Mouse (Mus musculus) CH12.LX (cell line): ENCODE measurements around the gene Ror1. TPM values are rescaled to one million over a fixed set of nuclear protein-coding genes. Genes with fewer than 3 reads are reported as not detected.

Source experiments
- DNase-seq: peaks from one replicate; pipeline ENCODE4 v3.0.0-alpha.2; 2013; ENCODE audit errors: extremely low read depth
- H3K27ac ChIP-seq: 2 replicates; pipeline ENCODE4 v1.5.1; 2012; ENCODE audit warnings: low read depth, mild to moderate bottlenecking, control low read depth, moderate library complexity; ENCODE audit not compliant: insufficient read depth
- H3K27me3 ChIP-seq: replicated peaks from 2 replicates; pipeline ENCODE3; 2012; ENCODE audit warnings: inconsistent platforms
- H3K36me3 ChIP-seq, 2 experiments: replicated peaks in 1 of 2; 2 replicates each; pipeline versions ENCODE3 to v1.6.1; 2012; ENCODE audit warnings: inconsistent platforms in 1 of 2, low read length in 1 of 2, mild to moderate bottlenecking in 1 of 2, mixed read lengths in 1 of 2, moderate library complexity in 1 of 2; ENCODE audit not compliant: control insufficient read depth in 1 of 2, insufficient read depth in 1 of 2
- H3K4me1 ChIP-seq, 2 experiments: 2 replicates each; pipeline ENCODE4 v1.6.1; 2012; ENCODE audit warnings: inconsistent platforms in 1 of 2, moderate library complexity in 1 of 2; ENCODE audit not compliant: insufficient read depth in 2 of 2, control insufficient read depth in 1 of 2
- H3K4me2 ChIP-seq: 2 replicates; pipeline ENCODE4 v1.6.1; 2012; ENCODE audit warnings: low read depth, mild to moderate bottlenecking, control low read depth; ENCODE audit not compliant: poor library complexity, insufficient read depth, severe bottlenecking
- H3K4me3 ChIP-seq, 3 experiments: fragments of 150-350 bp in 1 of 3; sonication (generic) in 1 of 3; replicated peaks in 1 of 3; 2 replicates each; pipeline versions ENCODE3 to v1.5.1; 2011 to 2012; ENCODE audit warnings: low read depth in 2 of 3, low read length in 2 of 3, mild to moderate bottlenecking in 2 of 3, moderate library complexity in 2 of 3, control low read depth in 1 of 3, improper control_type of control experiment in 1 of 3, inconsistent platforms in 1 of 3, mixed read lengths in 1 of 3; ENCODE audit not compliant: poor library complexity in 1 of 3
- H3K79me2 ChIP-seq: replicated peaks from 2 replicates; pipeline ENCODE4 v1.6.1; 2012; ENCODE audit warnings: mild to moderate bottlenecking, moderate library complexity; ENCODE audit not compliant: control insufficient read depth, poor library complexity, insufficient read depth, severe bottlenecking; ENCODE audit errors: extremely low read depth
- H3K9ac ChIP-seq: 2 replicates; pipeline ENCODE4 v1.6.1; 2012; ENCODE audit warnings: low read depth, mild to moderate bottlenecking, control low read depth, moderate library complexity; ENCODE audit not compliant: insufficient read depth
- H3K9me3 ChIP-seq: replicated peaks from 2 replicates; pipeline ENCODE3; 2012; ENCODE audit warnings: low read length, inconsistent platforms, mixed read lengths
- BHLHE40 ChIP-seq: IDR thresholded peaks from 2 replicates; pipeline ENCODE4 v1.6.1; 2011; ENCODE audit warnings: mild to moderate bottlenecking, low read depth, low read length, improper control_type of control experiment
- CHD2 ChIP-seq: IDR thresholded peaks from 2 replicates; pipeline ENCODE4 v1.6.1; 2011; ENCODE audit warnings: low read length, improper control_type of control experiment
- ELF1 ChIP-seq: IDR thresholded peaks from 2 replicates; pipeline ENCODE4 v1.6.1; 2014; ENCODE audit warnings: low read depth, mild to moderate bottlenecking, inconsistent platforms, low read length, improper control_type of control experiment
- GABPA ChIP-seq: IDR thresholded peaks from 2 replicates; pipeline ENCODE4 v1.6.1; 2012; ENCODE audit warnings: low read depth, low read length, improper control_type of control experiment, inconsistent platforms; ENCODE audit not compliant: insufficient replicate concordance
- IRF4 ChIP-seq: IDR thresholded peaks from 2 replicates; pipeline ENCODE4 v1.6.1; 2014; ENCODE audit warnings: low read depth, mild to moderate bottlenecking, inconsistent platforms, low read length, improper control_type of control experiment
- JUND ChIP-seq: conservative IDR thresholded peaks from 2 replicates; pipeline ENCODE4 v1.6.1; 2011; ENCODE audit warnings: low read depth, low read length, improper control_type of control experiment
- KAT2A ChIP-seq: IDR thresholded peaks from 2 replicates; pipeline ENCODE4 v1.6.1; 2012; ENCODE audit warnings: low read length, improper control_type of control experiment, inconsistent platforms; ENCODE audit not compliant: insufficient replicate concordance
- MAFK ChIP-seq: IDR thresholded peaks from 2 replicates; pipeline ENCODE4 v1.6.1; 2011; ENCODE audit warnings: low read length, improper control_type of control experiment; ENCODE audit not compliant: insufficient replicate concordance
- MAX ChIP-seq: IDR thresholded peaks from 2 replicates; pipeline ENCODE4 v1.6.1; 2011; ENCODE audit warnings: low read length, improper control_type of control experiment
- MXI1 ChIP-seq: IDR thresholded peaks from 2 replicates; pipeline ENCODE4 v1.6.1; 2011; ENCODE audit warnings: mild to moderate bottlenecking, low read depth, low read length, improper control_type of control experiment
- POLR2AphosphoS2 ChIP-seq: IDR thresholded peaks from 2 replicates; pipeline ENCODE4 v1.6.1; 2011; ENCODE audit warnings: low read depth, low read length, improper control_type of control experiment
- RAD21 ChIP-seq: IDR thresholded peaks from 2 replicates; pipeline ENCODE4 v1.6.1; 2011; ENCODE audit warnings: low read depth, mild to moderate bottlenecking, low read length, improper control_type of control experiment, moderate library complexity
- SIN3A ChIP-seq: IDR thresholded peaks from 2 replicates; pipeline ENCODE4 v1.6.1; 2012; ENCODE audit warnings: low read length, improper control_type of control experiment, inconsistent platforms
- TBP ChIP-seq: conservative IDR thresholded peaks from 2 replicates; pipeline ENCODE4 v1.6.1; 2011; ENCODE audit warnings: low read depth, low read length, improper control_type of control experiment
- TCF12 ChIP-seq: IDR thresholded peaks from 2 replicates; pipeline ENCODE4 v1.6.1; 2014; ENCODE audit warnings: low read depth, mild to moderate bottlenecking, inconsistent platforms, low read length, improper control_type of control experiment
- USF1 ChIP-seq: IDR thresholded peaks from 2 replicates; pipeline ENCODE4 v1.6.1; 2014; ENCODE audit warnings: low read depth, mild to moderate bottlenecking, inconsistent platforms, low read length, improper control_type of control experiment
- USF2 ChIP-seq: conservative IDR thresholded peaks from 2 replicates; pipeline ENCODE4 v1.6.1; 2011; ENCODE audit warnings: low read depth, low read length, improper control_type of control experiment
- dilution Hi-C: fragments of 300-500 bp; cut with MboI; formaldehyde crosslinking; loops from 2 replicates; pipeline ENCODE4 v1.14.3; 2020; ENCODE audit warnings: low sequenced_read_pairs; ENCODE audit not compliant: extremely low pct_unique_long_range_greater_than_20kb, extremely low pct_ligation_motif_present
- in situ Hi-C: fragments of 300-500 bp; cut with MboI; formaldehyde crosslinking; loops from 3 replicates; pipeline ENCODE4 v1.14.3; 2019; ENCODE audit warnings: low sequenced_read_pairs, low pct_ligation_motif_present, low pct_unique_long_range_greater_than_20kb, mixed read lengths
- polyA plus RNA-seq: library from polyadenylated mRNA; unstranded; fragments of >175 nt; gene quantifications from 2 replicates; pipeline ENCODE4 v1.2.1, GENCODE M21; 2012; ENCODE audit warnings: low read depth; ENCODE audit not compliant: insufficient read length
- total RNA-seq, 2 experiments: library from RNA; depleted of rRNA; stranded (reverse); fragments of 300-350 nt in 1 of 2; fragments of >200 nt in 1 of 2; gene quantifications; 2 replicates each; pipeline ENCODE4 v1.2.3; 2012 to 2014

Gene Ror1
- total and polyA plus RNA-seq, 3 experiments, result not detected

DNA sequence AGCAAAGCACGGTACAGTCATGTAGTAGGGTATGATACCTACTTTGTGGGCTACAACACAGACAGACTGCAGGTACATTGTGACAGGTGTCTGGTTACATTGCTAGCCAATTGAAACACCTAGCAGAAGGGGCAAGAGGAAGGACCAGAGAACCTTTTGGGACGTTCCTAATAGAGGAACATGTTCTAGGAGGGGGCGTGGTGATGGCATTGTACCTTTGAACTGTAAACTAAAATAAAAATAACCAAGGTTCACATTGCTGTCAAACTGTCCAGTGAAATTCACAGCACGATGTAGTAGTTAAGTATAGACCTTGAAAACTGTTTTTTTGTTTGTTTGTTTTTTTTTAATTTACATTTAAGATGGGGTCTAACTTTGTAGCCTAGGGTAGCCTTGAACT lies 40.5 kb downstream of the Ror1 start:
- no peak for TF ChIP-seq SIN3A
- TF ChIP-seq KAT2A, result no peak
- TF ChIP-seq CHD2, result no peak
- no peak for TF ChIP-seq MAFK
- TF ChIP-seq JUND, result no peak
- H3K4me1 ChIP-seq, result no peaks in the 10 kb centered on the region
- dilution Hi-C loops, result no loop called here
- H3K4me3 ChIP-seq, result no peak overlapping the region
- no peaks in the 10 kb centered on the region for H3K9me3 ChIP-seq
- no peak overlapping the region for H3K4me2 ChIP-seq
- no peak for DNase-seq
- no peak overlapping the region for H3K9ac ChIP-seq
- H3K36me3 ChIP-seq, result no peaks in the 10 kb centered on the region
- H3K79me2 ChIP-seq, result no peaks in the 10 kb centered on the region
- in situ Hi-C loops, result no loop called here
- H3K27me3 ChIP-seq, result peaks cover under 1% of the 10 kb centered on the region
- H3K27ac ChIP-seq, result no peak overlapping the region

DNA sequence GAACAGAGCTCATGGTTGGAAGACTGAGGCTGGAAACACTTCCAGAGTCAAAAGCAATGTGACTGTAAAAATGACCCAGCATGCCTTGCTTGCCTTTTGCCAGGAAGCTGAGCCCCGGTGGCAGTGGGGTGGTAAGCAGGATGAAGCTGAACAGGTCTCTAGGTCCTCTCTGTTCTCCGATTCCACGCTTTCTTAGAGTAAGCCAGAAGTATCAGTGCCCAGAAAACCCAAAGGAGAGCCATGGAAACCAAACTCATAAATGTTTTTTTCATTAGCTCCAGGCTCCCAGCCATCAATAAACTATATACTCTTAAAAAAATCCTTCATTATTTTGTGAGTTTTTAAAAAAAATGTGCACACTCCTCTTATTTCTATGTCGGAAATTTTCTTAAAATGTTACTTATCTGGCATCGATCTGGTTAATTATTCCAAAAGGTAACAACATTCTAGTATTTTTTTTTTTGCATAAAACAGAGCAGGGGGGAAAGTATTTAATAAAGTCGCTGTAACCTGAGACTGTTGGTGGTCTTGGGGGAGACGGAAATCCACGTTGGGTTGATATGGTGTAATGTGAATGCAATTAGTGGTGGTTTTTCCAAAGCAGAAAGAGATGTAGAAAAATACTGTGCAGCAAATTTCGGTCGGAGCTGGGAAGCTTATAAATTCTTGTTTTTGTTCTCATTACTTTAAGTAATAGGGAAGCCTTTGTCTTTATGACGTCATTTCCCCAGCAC lies 41.7 kb downstream of the Ror1 start:
- H3K9me3 ChIP-seq, result no peaks in the 10 kb centered on the region
- H3K79me2 ChIP-seq, result no peaks in the 10 kb centered on the region
- DNase-seq, result no peak
- no peaks in the 10 kb centered on the region for H3K4me1 ChIP-seq
- dilution Hi-C loops, result no loop called here
- no peaks in the 10 kb centered on the region for H3K36me3 ChIP-seq
- TF ChIP-seq USF1, result no peak
- TF ChIP-seq POLR2AphosphoS2, result no peak
- TF ChIP-seq MAX, result no peak
- TF ChIP-seq ELF1, result no peak
- no peak for TF ChIP-seq GABPA
- TF ChIP-seq IRF4, result no peak
- TF ChIP-seq USF2, result no peak
- no peak for TF ChIP-seq TCF12
- no peak for TF ChIP-seq MXI1
- no peak for TF ChIP-seq TBP
- TF ChIP-seq CHD2, result no peak
- no peak for TF ChIP-seq SIN3A
- TF ChIP-seq BHLHE40, result no peak
- TF ChIP-seq RAD21, result no peak
- no peak overlapping the region for H3K4me2 ChIP-seq
- H3K27me3 ChIP-seq, result no peaks in the 10 kb centered on the region
- no peak overlapping the region for H3K27ac ChIP-seq
- H3K9ac ChIP-seq, result no peak overlapping the region
- in situ Hi-C loops, result no loop called here
- no peak overlapping the region for H3K4me3 ChIP-seq
